Mouse (Mus musculus) brain, embryonic 14.5 days (tissue): Measurements from ENCODE around the gene Fam129a.

ENCODE experiments used
- CTCF ChIP-seq: fragments of 200-500 bp; IDR thresholded peaks from 2 replicates; pipeline ENCODE4 v1.5.1; 2012; ENCODE audit warnings: inconsistent platforms, mild to moderate bottlenecking, moderate library complexity, borderline replicate concordance; ENCODE audit not compliant: insufficient read depth, insufficient read length; ENCODE audit errors: extremely low read depth
- POLR2A ChIP-seq: fragments of 200-500 bp; IDR thresholded peaks from 2 replicates; pipeline ENCODE4 v1.6.1; 2012; ENCODE audit warnings: mild to moderate bottlenecking, inconsistent platforms, borderline replicate concordance; ENCODE audit not compliant: poor library complexity, insufficient read depth, insufficient read length, severe bottlenecking; ENCODE audit errors: extremely low read depth

DNA sequence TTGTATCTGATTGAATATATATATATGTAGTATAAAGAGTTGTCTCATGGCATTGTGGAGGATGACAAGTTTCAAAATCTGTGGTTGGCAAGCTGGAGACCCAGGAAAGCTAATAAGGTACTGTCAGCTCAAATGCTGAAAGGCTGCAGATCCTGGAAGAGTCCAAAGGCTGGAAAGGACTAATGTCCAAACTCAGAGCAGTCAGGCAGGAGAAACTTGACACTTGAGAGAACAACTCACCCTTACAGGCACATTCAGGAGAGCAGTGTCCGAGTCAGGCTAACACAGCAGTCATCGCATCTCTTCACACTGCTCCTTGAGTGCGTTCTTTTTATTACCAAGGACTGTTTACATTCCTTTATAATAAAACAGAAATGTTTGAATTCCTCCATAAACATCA, 56.2 kb downstream of the Fam129a start:
- TF ChIP-seq POLR2A, result no peak
- TF ChIP-seq CTCF, result no peak
